Mouse (Mus musculus): ENCODE results near the gene Rps26.

Rps26 gene

DNA sequence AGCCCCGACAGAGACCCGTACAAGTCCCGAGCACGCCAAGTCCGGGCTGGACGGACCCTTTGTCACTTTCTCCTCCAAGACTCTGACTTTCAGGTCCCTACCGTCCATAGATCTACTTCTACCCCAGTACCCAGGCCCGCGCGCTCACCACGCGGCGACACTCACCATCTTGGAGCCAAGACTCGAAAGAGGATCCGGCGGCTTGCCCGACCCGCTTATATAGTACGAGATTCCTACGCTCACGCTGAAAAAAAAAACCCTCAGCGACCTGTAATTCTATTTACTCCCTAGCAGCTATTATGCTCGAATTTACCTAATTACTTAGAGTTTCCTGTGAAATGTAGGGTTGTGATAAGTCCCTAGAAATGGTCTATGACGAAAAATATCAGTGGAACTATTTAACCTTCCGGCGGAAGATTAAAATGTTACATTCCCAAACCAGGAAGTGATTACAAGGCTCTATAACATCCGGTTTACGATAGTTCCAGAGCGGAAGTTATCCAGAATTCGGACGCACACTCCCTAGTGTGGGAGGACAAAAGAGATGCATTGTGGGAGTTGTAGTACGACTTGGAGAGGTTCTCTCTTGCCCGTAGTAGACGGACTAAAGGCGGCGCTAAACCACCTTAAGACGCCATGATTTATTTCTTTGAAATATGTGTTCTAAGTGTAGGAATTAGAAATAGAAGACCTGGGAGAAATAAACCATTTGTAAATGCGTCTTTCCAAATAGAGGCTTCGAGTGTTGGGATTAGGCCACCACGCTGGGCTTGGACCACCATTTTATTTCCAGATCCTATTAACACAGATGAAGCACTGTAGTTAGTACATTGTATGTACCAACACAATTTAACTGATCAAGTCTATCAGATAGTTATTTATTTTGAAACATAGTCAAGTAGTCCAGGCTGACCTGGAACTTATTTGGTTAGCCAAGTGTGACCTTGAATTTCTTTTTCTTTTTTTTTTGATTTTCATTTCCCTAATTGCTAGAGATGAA, at the start of gene Rps26:
TSS of gene Rps26 (minus strand) at position 437 of the 1,000 bp plus-strand sequence.
- DNase-seq (ENCODE audit: low read depth, low spot score), result peak; percentile 97

DNA sequence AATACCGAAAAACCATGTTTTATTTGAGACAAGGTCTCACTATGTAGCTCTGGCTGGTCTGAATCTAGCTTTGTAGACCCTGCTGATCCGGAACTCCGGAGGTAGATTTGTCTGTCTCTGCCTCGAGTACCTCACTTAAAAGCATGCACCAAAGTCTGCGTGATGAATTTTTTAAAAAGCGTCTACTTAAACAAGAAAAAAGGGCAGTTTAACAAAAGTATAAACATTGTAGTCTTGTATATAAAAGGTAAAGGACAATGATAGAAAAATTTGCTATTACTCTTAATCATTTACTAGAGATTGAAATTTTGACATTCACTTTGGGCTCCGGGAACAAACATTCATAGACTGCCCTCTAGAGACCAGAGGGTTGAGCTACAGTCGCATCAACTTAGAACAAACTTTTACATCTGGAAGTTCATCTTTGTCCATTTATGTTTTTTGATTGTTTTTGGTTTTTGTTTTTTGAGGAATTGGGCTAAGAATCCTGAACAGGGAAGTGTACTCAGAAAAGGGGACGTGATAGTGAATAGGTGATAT, 48.0 kb upstream of the Rps26 start:
- DNase-seq (ENCODE audit: low read depth, low spot score), result peak; percentile 35

DNA sequence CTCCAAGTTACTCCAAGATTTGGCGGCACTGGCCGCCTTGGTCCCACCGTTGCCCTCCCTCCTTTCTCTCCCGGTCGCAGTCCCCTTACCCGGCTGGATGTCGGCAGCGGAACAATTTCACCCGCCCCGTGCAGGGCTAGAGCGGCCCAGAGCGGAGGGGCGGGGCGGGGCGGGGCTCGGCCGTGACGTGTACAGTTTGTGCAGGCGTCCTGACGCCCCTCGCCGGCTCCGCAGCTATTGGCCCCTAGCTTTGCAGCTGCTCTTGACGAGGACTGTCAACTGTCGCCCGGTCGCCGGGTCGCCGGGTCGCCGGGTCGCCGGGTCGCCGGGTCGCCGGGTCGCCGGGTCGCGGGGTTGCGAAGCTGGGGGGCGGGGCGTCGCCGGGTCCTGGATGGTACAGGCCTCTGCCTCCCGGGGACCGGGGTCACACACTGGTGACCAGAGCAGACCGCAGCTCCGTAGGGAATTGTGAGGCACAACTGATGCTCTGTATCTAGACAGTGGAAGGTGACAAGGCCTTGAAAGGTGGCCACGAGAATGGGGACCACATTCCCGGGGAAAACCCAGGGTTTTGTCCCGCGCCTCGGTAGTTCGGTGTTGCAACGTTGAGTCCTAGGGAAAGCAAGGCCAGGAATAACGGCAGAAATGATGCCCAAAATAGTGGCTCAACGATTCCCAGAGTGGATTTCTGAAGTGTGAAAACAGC, 47.4 kb upstream of the Rps26 start, which contains the start of gene Suox:
TSS of gene Suox (minus strand) at position 311 of the 706 bp plus-strand sequence.
- peak; percentile 83 for DNase-seq (ENCODE audit: low read depth, low spot score)

DNA sequence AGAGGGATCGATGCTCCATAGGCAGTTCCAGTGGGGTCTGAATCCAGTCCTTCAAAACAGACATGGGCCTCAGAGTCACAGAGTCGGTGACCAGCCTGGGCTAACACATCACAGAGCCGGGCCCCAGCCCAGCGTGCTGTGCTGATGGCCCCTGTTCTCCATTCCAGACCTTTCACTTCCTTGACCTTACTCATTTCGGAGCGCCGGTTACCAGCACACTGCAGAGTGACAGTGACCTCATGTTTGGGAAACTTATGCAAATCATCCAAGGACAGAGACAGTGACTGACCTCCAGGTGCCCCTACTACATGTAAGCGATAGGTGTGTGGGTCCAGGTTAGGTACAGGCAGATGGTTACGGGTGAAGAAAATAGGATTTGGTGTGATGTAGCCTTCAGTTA, 44.6 kb upstream of the Rps26 start:
- DNase-seq (ENCODE audit: low read depth, low spot score), result no peak

DNA sequence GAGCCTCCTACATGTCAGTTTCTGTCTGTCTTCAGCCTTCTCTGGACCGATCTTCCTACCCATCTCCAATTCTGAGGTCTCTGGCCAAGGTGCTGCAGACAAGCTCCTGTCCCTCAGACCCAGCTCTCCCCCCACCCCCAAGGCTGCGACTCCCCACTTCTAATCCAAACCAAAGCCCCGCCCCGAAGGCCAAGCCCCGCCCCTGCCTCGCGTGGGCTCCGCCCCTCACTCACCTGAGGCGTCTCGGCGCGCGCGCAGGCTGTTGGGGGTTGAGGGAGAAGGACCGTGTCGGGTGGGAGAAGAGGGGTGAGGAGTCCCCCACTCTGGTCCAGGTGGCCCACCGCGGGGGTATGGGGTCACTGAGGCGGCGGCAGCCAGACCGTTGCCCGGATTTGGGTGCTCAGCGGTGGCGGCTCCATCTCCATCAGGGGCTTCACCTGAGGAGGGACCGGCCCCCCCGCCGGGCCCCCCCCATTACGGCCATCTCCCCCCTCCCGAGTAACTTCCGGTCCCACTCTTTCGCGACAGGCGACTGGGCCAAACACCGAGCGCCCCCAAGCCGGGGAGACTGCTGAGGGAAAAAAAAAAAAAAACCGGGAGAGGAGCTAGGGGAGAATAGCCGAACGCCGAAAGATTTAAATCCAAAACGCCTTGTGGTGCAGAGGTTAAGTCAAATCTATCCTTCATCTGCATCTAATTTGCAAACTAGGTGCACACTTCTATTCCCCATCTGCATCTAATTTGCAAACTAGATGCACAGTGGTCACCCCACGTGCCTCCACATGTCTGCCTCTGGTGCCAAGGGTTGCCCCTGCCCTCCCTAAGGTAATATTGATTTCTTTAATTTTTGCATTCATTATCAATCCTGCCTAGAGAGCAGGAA, 42.5 kb upstream of the Rps26 start:
- peak; percentile 39 for DNase-seq (ENCODE audit: low read depth, low spot score)

DNA sequence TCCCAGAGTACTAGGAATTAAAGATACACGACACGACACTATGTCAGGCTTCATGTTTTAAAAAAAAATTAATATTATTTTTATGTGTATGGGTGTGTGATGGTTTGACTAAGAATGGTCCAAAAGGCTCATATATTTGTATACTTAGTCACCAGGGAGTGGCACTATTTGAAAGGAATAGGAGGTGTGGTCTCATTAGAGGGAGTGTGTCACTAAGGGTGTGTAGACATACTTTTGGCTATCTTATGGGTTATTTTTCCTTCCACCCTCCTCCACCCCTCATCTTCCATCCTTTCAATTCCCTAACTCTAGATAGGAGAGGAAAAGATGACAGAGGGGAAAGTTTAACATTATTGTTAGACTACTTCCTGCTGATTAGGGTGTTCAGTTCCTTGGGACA, 39.3 kb upstream of the Rps26 start:
- no peak for DNase-seq (ENCODE audit: low read depth, low spot score)

DNA sequence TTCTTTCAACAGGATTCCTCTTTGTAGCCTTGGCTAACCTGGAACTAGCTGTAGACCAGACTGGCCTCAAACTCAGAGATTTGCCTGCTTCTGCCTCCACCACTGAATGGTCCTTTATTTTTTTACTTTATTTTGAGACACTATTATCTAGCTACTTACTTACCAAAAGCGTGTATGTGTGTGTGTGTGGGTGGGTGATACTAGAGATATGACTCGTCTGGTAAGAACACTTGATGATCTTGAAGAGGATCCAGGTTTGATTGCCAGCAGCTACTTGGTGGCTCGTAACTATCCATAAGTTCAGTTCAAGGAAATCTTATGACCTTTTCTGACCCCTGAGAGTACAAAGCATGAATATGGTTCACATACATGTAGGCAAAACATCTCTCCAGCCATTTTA, 38.8 kb upstream of the Rps26 start:
- no peak for DNase-seq (ENCODE audit: low read depth, low spot score)

DNA sequence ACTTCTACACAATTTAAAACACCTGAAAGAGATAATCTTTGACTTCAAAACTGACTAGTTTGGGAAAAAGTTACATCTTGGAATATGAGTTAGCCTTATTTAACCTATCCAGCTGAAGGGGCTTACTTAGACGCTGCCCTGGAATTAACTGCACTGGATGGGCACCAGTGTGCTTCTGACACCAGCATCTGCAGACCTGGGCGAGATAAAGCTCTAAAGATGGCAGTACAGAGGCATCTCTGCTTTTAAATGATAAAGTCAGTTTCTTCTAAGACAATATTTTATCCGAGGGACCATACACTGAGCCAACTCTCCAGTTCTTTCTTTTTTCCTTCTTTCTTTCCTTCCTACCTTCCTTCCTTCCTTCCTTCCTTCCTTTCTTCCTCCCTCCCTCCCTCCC, 38.3 kb upstream of the Rps26 start:
- DNase-seq (ENCODE audit: low read depth, low spot score), result no peak

DNA sequence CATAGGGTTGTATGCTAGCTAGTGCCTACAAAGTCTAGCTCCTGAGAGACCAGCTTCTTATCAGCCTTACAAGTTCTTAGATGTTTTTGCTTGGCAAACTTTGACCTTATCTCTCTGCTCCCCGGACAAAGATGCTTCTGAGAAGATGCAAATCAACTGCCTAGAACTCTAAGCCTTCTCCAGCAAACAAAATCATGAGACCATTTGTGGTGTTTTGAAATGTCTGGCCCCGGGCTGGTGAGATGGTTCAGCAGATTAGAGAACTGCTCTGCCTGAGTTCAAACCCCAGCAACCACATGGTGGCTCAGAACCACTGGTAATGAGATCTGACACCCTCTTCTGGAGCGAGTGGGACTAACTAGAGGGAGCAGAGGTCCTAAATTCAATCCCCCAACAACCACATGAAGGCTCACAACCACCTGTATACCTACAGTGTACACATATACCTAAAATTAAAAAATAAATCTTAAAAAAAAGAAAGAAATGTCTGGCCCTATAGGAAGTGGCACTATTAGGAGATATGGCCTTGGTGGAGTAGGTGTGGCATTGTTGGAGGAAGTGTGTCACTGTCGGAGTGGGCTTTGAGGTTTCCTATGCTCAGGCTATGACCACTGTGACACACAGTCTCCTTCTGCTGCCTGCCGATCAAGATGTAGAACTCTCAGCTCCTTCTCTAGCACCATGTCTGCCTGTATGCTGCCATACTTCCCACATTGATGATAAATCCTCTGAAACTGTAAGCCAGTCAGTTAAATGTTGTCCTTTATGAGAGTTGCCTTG, 37.1 kb upstream of the Rps26 start:
- no peak for DNase-seq (ENCODE audit: low read depth, low spot score)

DNA sequence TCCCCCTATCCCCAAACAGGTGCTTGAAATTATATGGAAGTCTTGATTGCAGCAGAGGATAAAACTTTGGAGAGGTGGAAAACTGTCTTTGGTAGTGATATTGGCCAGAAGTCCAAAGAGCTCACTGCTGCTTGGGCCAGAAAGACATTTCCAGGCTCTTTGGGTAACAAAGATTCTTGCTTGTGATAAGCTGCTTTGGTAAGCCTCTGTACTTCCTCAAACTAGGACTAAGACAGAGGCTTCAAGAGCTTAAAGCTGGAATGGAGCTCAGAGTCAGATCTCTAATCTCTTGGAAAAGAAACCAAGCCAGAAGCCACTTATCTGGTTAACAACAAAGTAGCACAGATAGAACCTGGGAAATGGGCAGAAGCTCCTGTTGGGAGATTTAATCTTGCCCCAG, 35.9 kb upstream of the Rps26 start:
- DNase-seq (ENCODE audit: low read depth, low spot score), result no peak

DNA sequence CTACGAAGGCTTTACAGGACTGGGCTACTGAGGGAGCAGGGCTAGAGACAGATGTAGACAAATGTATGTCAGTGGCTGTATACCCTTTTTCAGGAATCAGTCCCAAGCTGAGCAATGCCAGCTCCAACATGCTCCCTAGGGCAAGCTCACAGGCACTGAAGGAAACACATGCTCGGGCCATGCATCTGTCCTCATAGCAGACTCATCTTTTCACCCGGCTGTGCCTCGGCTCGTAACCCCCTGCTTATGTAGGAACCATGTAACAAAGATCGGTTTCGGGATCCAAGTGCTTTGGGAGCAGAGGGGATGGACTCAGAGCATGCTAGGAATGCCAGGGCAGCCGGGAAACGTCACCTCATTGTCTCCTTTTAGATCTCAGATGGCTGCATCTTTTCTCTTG, 32.9 kb upstream of the Rps26 start:
- no peak for DNase-seq (ENCODE audit: low read depth, low spot score)

DNA sequence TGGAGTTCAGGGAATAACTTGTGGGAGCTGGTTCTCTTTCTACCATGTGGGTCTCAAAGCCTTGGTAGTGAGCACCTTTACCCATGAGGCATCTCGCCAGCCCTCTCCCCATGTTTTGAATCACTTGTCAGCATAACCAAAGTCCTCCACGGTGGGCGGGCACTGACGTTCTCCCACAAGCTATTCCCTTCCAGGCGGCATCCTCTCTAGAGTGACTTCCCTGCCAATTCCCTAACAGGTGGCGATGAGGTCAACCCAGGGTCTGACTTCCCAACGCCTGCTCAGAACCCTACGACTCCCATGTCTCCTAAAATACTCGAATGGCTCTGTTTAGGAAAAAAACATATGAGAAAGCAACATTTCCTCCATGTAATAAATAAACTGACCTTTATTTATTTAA, 31.3 kb upstream of the Rps26 start:
- DNase-seq (ENCODE audit: low read depth, low spot score), result no peak

DNA sequence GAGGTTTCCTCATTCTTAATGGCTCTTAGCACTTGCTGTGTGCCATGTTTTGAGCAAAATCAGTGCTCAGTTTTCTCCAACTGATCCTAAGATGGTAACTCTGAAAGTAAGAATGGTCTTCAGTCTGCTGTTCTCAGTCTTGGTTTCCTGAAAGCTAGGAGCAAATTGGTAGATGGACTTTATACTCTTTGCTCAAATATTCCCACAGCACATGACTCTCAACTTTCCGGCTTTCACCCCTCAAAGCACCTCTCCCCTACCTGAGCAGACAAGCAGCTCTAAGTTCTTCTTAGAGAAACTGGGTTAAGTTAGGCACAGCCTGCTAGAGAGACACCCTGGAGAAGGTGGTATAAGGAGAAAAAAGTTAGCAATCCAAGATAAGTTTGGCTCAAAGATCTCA, 30.2 kb upstream of the Rps26 start:
- no peak for DNase-seq (ENCODE audit: low read depth, low spot score)

DNA sequence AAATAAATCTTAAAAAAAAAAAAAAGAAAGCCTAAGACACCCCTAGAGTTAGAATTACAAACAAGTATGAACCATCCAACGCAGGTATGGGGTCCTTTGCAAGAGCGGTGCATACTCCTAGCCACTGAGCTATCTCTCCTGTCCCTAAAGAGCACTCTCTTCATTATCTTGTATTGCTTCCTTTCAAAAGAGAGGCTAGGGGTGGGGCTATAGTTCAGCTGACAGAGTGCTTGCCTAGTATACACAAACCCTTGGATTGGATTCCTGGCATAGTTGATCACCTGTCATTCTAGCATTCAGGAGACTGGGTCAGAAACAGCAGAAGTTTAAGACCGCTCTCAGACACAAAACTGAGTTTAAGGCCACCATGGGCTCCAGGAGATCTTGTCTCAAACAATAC, 28.7 kb upstream of the Rps26 start:
- no peak for DNase-seq (ENCODE audit: low read depth, low spot score)

DNA sequence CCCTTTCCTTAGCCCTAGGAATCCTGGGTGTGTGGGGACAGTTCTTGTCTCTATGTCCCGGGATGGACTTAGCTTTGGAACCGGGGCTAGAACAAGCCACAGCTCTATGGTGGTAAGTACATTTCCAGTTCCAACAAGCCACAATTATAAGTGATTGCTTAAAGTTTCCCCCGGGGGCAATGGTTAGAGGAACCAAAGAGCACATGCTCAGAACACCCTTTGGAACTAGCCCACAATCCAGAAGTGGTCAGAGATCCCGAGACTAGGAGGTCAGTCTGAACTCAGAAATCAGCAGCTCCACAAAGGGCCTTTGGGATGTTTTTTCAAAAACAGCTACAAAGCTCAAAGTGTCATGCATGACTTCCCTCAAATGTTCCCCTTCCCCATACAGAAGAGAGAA, 27.3 kb upstream of the Rps26 start:
- DNase-seq (ENCODE audit: low read depth, low spot score), result no peak

DNA sequence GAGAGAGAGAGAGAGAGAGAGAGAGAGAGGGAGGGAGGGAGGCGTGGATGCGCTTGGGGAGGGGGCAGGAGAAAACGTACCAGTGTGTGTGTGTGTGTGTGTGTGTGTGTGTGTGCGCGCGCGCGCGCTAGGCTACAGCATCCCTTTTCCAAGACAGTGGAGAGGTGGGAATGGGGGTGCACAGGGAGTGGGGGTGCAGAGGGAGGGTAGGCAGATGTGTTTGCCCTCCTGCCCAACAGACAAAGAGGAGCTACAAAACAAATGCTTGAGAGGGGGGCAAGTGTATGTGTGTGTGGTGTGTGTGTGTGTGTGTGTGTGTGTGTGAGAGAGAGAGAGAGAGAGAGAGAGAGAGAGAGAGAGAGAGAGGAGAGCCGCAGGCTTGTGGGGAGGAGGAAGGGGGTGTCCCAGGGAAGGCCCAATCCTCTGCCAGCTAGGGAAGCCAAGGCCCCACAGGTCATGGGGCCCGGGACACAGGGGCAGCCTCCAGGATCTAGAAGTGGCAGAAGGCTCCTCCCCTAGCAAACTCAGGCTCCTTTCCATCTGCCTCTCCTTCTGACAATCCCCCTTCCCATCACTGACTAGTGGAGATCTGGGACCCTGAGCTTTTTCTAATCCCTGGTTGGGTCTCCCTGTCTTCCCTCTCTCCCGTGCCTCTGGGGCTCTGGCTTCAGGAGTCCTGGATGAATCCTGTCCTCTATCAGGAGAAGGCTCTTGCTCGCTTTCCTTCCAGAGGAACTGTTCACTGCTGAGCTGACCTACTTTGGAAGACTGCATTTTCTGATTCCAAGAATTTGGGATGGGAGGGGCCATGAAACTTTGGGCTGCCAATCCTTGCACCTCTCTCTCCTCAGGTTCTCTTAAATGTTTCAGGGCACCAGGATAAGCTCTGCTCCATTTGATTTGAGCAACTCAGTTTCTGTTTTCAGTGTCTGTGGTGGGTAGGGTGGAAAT, 19.9 kb upstream of the Rps26 start:
- DNase-seq (ENCODE audit: low read depth, low spot score), result peak; percentile 60

DNA sequence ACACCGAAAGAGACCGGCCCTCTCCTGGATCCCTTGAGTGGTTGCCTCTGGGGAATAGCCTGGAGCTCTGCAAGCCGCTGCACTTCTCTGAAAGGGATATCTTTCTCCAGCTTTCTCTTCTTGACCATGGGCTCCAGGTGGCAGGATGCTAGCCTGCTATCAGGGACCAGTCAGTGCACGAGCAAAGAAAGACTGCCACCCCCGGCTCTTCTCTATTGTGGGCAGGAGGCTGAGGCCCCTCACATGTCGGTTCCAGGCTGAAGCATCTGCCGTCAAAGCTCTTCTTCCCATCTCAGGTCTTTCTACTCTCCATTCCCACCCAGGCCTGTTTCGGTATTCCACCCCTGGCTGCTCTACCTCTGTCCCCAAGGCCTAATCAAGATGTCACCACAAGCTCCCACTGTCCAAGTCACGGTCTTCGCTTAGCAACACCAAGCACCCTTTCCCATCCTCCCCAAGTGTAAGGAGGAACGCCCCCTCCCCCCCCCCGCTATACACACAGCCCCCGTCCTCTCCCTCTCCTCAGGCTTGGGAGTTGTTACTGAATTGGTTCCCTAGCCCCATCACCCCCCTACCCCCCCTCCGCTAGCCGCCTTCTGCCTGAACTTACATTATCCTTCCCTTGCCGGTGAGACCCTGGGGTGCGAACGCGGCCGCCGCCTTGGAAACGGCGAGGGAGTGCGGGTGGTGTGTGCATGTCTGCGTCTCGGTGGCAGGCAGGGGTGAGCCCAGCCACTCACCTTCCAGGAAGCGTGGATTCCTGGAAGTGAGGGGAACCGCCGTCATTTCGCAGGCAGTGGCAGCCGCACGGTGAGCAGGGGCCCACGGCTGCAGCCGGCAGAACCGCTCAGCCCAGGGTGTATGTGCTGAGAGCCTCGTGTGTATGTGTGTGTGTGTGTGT, 18.8 kb upstream of the Rps26 start, which contains the start of gene Ikzf4:
TSS of gene Ikzf4 (minus strand) at position 881 of the 901 bp plus-strand sequence.
- DNase-seq (ENCODE audit: low read depth, low spot score), result peak; percentile 60

DNA sequence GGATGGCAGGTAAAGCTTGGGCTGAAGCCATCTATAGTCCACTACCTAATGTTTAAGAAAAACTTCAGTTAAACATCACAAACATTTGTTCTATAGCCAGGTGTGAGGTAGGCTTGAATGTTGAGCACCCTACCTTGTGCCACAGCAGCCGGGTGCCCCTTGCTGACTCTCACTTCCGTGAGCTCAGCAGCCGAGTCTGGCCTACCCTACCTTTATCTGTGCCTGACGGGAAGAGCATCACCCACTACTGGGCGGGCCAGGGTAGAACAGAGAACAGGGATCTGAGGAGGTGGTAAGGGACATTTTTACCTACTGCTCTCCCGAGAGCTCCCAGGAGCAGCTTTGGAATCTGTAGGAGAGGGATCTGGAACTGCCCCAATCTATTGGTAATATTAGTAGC, 16.2 kb upstream of the Rps26 start:
- DNase-seq (ENCODE audit: low read depth, low spot score), result no peak
